Mouse (Mus musculus): ENCODE measurements around the gene Pirb. TPM values are rescaled to one million over a fixed set of nuclear protein-coding genes. Genes with fewer than 3 reads are reported as not detected.
A peak's percentile ranks its signal among the peaks of the same experiment; 100 is the strongest.

Gene Pirb
- polyA plus RNA-seq, 1 experiment from 2014 or later, result 1.3 TPM

DNA sequence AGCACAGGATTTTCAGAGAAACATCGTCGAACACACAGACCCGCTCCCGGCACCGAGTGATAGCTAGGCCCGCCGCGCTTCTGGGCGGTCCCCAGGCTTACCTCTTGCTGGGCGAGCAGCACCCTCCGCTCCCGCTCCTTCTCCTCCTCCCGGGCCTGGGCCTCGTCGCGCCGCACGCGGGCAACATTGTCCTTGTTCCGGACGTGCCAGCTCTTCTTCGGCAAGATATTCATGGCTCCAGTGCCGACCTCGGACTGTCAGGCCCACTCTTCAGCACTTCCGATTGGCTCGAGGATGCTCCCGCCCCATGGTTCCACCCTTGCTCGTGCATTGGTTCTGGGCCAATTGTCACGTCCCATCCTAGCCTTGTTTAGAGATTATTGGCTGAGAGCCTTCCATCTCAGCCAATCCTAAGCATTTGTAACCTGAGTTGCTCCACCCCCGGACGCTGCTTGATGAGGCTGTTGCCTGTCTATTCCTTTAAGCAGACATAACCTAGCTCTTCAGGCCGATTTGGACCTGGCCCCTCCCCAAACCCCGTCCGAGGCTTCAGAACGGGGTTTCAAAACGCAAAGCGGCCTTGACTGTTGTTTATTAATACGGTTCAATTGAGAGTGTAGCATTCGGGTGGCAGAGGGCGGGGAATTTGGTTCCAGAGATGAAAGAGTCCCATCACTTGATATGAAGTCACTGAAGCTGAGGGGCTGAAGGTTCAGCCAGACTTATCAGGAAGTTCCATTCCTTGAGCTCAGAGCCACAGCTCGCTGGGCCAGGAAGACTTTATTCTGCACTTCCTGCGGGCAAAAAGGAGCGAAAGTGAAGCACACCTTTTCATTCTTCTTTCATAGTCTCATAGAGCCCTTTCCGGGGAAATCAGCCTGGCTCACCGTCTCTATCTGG lies 54.7 kb downstream of the Pirb start, which contains the start of gene Leng1:
Gene Leng1 (minus strand): TSS at position 626 of the 900 bp plus-strand sequence.
- peaks cover 13% of the 10 kb centered on the region for H3K4me1 ChIP-seq (replicated peaks; ENCODE audit: insufficient read depth, low read length)
- no peaks in the 10 kb centered on the region for H3K27me3 ChIP-seq (ENCODE audit: insufficient read depth, low read length)
- peak within 1 kb of the TSS; percentile 89 for H3K27ac ChIP-seq
- DNase-seq (ENCODE audit: low spot score) (peak; percentile 99), ATAC-seq (replicated peaks; ENCODE audit: low FRiP score, low read depth) (peak; percentile 99)
- WGBS, result 3% methylated on average over 44 of the region's 45 CpGs
- H3K4me2 ChIP-seq (ENCODE audit: low read length), result peak within 1 kb of the TSS; percentile 85
- no peaks in the 10 kb centered on the region for H3K9me3 ChIP-seq (replicated peaks; ENCODE audit: low read length)
- peak within 1 kb of the TSS; percentile 73 for H3K4me3 ChIP-seq (replicated peaks; ENCODE audit: low read depth, low read length)
- no peak for TF ChIP-seq CTCF (IDR thresholded peaks at IDR 0.05; ENCODE audit: low read depth)
- peaks cover 15% of the 10 kb centered on the region for H3K36me3 ChIP-seq (ENCODE audit: insufficient read depth, low read length)
- peak within 1 kb of the TSS; percentile 79 for H3K9ac ChIP-seq (ENCODE audit: low read depth, low read length)

DNA sequence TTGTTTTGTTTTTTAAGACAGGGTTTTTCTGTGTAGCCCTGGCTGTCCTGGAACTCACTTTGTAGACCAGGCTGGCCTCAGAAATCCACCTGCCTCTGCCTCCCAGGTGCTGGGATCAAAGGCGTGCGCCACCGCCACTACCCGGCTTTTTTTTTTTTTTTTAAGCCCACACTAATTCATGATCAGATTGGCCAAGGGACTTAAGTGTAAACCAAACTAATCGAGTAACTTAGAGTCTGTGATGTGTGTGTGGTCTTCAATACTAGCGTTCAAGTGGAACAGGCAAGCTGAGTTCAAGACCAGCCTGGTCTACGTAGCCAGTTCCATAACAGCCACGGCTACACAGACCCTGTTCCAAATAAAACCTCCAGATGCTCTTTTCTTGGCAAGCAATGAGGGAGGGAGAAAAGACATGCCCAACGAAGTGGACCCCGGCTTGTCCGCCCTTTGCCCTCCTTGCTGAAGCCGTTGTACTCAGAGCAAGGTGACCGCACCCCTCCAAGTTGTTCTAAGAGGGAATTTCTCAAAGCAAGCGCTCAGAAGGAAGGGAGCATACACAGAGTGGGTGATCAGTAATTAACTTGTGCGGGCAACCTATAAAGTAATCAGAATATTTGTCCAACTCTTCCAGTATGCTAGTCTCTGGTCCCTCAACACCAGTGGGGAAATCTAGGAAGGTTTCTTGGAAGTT lies 55.5 kb downstream of the Pirb start:
- peaks cover 13% of the 10 kb centered on the region for H3K4me1 ChIP-seq (replicated peaks; ENCODE audit: insufficient read depth, low read length)
- H3K27me3 ChIP-seq (ENCODE audit: insufficient read depth, low read length), result no peaks in the 10 kb centered on the region
- H3K9me3 ChIP-seq (replicated peaks; ENCODE audit: low read length), result no peaks in the 10 kb centered on the region
- peak overlapping the region; percentile 79 for H3K9ac ChIP-seq (ENCODE audit: low read depth, low read length)
- WGBS, result 29% methylated on average over 15 of the region's 15 CpGs
- H3K27ac ChIP-seq, result peak overlapping the region; percentile 89
- H3K4me2 ChIP-seq (ENCODE audit: low read length), result peak overlapping the region; percentile 85
- no peak for TF ChIP-seq CTCF (IDR thresholded peaks at IDR 0.05; ENCODE audit: low read depth)
- peak; percentile 38 for ATAC-seq (replicated peaks; ENCODE audit: low FRiP score, low read depth)
- H3K4me3 ChIP-seq (replicated peaks; ENCODE audit: low read depth, low read length), result peak overlapping the region; percentile 73
- H3K36me3 ChIP-seq (ENCODE audit: insufficient read depth, low read length), result peaks cover 20% of the 10 kb centered on the region
- peak; percentile 51 for DNase-seq (ENCODE audit: low spot score)

Other genes with a start within 250 kb of the Pirb start
- 0.80 and 0.88 TPM in 2 replicates for gene Tarm1, start 217.8 kb downstream of the Pirb start, polyA plus RNA-seq (2015; fragmentation: Nextera tagmentation; extraction: Ambion mirVana)
- 0.14 TPM in 1 of 2 replicates, not detected in the other for gene Oscar, start 104.2 kb downstream of the Pirb start, polyA plus RNA-seq (2015; fragmentation: Nextera tagmentation; extraction: Ambion mirVana)
- 637 and 674 TPM in 2 replicates for gene Ndufa3, start 103.0 kb downstream of the Pirb start, polyA plus RNA-seq (2015; fragmentation: Nextera tagmentation; extraction: Ambion mirVana)
- gene Tfpt, start 90.5 kb downstream of the Pirb start, polyA plus RNA-seq (2015; fragmentation: Nextera tagmentation; extraction: Ambion mirVana), result 17.0 and 19.3 TPM in 2 replicates
- 66.3 and 74.6 TPM in 2 replicates for gene Prpf31, start 90.4 kb downstream of the Pirb start, polyA plus RNA-seq (2015; fragmentation: Nextera tagmentation; extraction: Ambion mirVana)
- 39.0 and 41.7 TPM in 2 replicates for gene Cnot3, start 75.1 kb downstream of the Pirb start, polyA plus RNA-seq (2015; fragmentation: Nextera tagmentation; extraction: Ambion mirVana)
- gene Leng1, start 54.6 kb downstream of the Pirb start, polyA plus RNA-seq (2015; fragmentation: Nextera tagmentation; extraction: Ambion mirVana), result 17.5 and 18.5 TPM in 2 replicates
- 27.9 and 28.1 TPM in 2 replicates for gene Tmc4, start 42.8 kb downstream of the Pirb start, polyA plus RNA-seq (2015; fragmentation: Nextera tagmentation; extraction: Ambion mirVana)
- 228 and 235 TPM in 2 replicates for gene Tsen34, start 27.5 kb downstream of the Pirb start, polyA plus RNA-seq (2015; fragmentation: Nextera tagmentation; extraction: Ambion mirVana)
- 55.2 and 60.0 TPM in 2 replicates for gene Mboat7, start 26.9 kb downstream of the Pirb start, polyA plus RNA-seq (2015; fragmentation: Nextera tagmentation; extraction: Ambion mirVana)
- gene Rps9, start 16.4 kb downstream of the Pirb start, polyA plus RNA-seq (2015; fragmentation: Nextera tagmentation; extraction: Ambion mirVana), result 1,586 and 1,624 TPM in 2 replicates
- gene Gm15448, start 105.3 kb upstream of the Pirb start, polyA plus RNA-seq (2015; fragmentation: Nextera tagmentation; extraction: Ambion mirVana), result not detected in 2 replicates
- 0.17 and 0.24 TPM in 2 replicates for gene Pira2, start 124.7 kb upstream of the Pirb start, polyA plus RNA-seq (2015; fragmentation: Nextera tagmentation; extraction: Ambion mirVana)
- gene Gm14548, start 177.7 kb upstream of the Pirb start, polyA plus RNA-seq (2015; fragmentation: Nextera tagmentation; extraction: Ambion mirVana), result 0.08 and 0.11 TPM in 2 replicates
- 0.12 and 0.32 TPM in 2 replicates for gene Lilra6, start 195.1 kb upstream of the Pirb start, polyA plus RNA-seq (2015; fragmentation: Nextera tagmentation; extraction: Ambion mirVana)